Comparison of ENCODE assay signal across 2 mouse cellular contexts in genomic region chr10:80025044-80025347, GRCm38 (mm10).
TF ChIP-seq lines count a peak whose summit lies in the region.

No protein-coding gene starts in this region.

TF ChIP-seq in CH12.LX, 34 proteins besides CTCF, POLR2A, EP300 and RAD21:
- TF ChIP-seq KAT2A (IDR thresholded peaks at IDR 0.05; ENCODE audit: insufficient replicate concordance, low read length) (no peak), RCOR1 (conservative IDR thresholded peaks at IDR 0.05; ENCODE audit: low read depth, low read length) (no peak), USF2 (conservative IDR thresholded peaks at IDR 0.05; ENCODE audit: low read depth, low read length) (no peak), SMC3 (IDR thresholded peaks at IDR 0.05; ENCODE audit: low read depth, low read length) (no peak), PAX5 (IDR thresholded peaks at IDR 0.05; ENCODE audit: low read length) (no peak), JUN (IDR thresholded peaks at IDR 0.05; ENCODE audit: insufficient read depth, low read depth, low read length) (no peak), TBP (conservative IDR thresholded peaks at IDR 0.05; ENCODE audit: low read depth, low read length) (no peak), IRF4 (IDR thresholded peaks at IDR 0.05; ENCODE audit: low read depth, low read length) (no peak), NELFE (IDR thresholded peaks at IDR 0.05; ENCODE audit: low read depth, low read length) (no peak), E2F4 (IDR thresholded peaks at IDR 0.05; ENCODE audit: insufficient replicate concordance, low read depth, low read length) (no peak), ZNF384 (IDR thresholded peaks at IDR 0.05; ENCODE audit: low read depth, low read length) (no peak), USF1 (IDR thresholded peaks at IDR 0.05; ENCODE audit: low read depth, low read length) (no peak), JUND (conservative IDR thresholded peaks at IDR 0.05; ENCODE audit: low read depth, low read length) (no peak), ZMIZ1 (IDR thresholded peaks at IDR 0.05; ENCODE audit: low read depth, low read length) (no peak), MAFK (IDR thresholded peaks at IDR 0.05; ENCODE audit: insufficient replicate concordance, low read length) (no peak), ELF1 (IDR thresholded peaks at IDR 0.05; ENCODE audit: low read depth, low read length) (no peak), MYC (IDR thresholded peaks at IDR 0.05; ENCODE audit: low read depth, low read length) (no peak)

TF ChIP-seq in MEL, 35 proteins besides CTCF, POLR2A, EP300 and RAD21:
- TF ChIP-seq HCFC1 (IDR thresholded peaks at IDR 0.05; ENCODE audit: low read depth, low read length) (no peak), NRF1 (IDR thresholded peaks at IDR 0.05; ENCODE audit: insufficient read depth, low read depth, low read length, poor library complexity, severe bottlenecking) (no peak), POLR2AphosphoS2 (IDR thresholded peaks at IDR 0.05; ENCODE audit: low read length) (no peak), TBP (IDR thresholded peaks at IDR 0.05; ENCODE audit: low read depth, low read length) (no peak), NELFE (IDR thresholded peaks at IDR 0.05; ENCODE audit: low read depth, low read length) (no peak), E2F4 (IDR thresholded peaks at IDR 0.05; ENCODE audit: borderline replicate concordance, low read depth, low read length) (no peak), ELF1 (IDR thresholded peaks at IDR 0.05; ENCODE audit: low read depth, low read length) (no peak), MAZ (IDR thresholded peaks at IDR 0.05; ENCODE audit: low read depth, low read length) (no peak)
